Comparison of ENCODE assay signal across 10 mouse cellular contexts in the genomic region with DNA sequence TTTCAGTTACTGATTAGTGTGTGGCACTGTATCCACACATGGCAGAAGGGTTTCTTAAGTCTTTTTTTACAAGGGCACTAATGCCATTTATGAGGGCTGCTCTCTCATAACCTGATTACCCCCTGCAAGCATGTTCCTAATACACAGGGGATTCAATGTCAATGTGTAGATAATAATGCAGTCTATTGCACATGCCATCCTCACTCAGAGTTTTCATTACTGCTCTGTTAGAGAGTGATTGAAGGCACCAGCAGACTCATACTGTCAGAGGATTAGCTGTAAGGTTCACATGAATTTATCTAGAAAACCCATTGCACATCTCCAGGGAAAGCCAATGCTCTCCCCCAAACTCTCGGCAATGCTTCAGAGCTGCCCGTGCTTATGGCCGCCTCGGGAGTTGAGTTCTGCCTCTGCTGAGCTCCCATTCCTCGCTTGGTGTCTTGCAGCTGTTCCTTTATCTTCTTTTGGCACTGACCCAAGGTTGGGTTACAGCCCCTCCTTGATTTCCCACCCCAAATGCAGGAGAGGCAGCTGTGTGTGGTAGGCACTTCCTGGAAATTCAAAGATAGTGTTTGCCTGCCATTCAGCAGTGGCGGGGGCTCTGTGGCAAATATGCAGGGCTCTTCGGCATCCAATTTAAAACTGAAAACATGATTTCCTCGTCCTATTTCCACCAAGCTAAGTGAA. TPM values are rescaled to one million over a fixed set of nuclear protein-coding genes. Genes with fewer than 3 reads are reported as not detected.
A peak's percentile ranks its signal among the peaks of the same experiment; 100 is the strongest.
DNase-seq lines count a peak whose midpoint lies in the region; ATAC-seq and TF ChIP-seq lines count a peak whose summit lies in the region.
"Had no signal": no experiment of that assay in that cellular context is flagged by ENCODE, and none has a peak within 500 bp of the region (broad histone marks: within the 10 kb centered on the region; RNA-seq: fewer than 3 reads in every experiment).

No protein-coding gene starts in this region.

- no peak overlapping the region for H3K9ac ChIP-seq in kidney, embryonic 15.5 days
- no peak overlapping the region for H3K9ac ChIP-seq in MEL (ENCODE audit: control insufficient read depth, low read depth, low read length, poor library complexity, severe bottlenecking)
- H3K9ac ChIP-seq in heart, embryonic 14.5 days (ENCODE audit: low read length): no peak overlapping the region
- no peak overlapping the region for H3K9ac ChIP-seq in liver, postnatal 0 days (replicated peaks)
- no peak overlapping the region for H3K9ac ChIP-seq in kidney, embryonic 14.5 days (ENCODE audit: low read depth, low read length)
- H3K9ac ChIP-seq: limb, embryonic 12.5 days had no signal

- no peak for TF ChIP-seq POLR2A in MEL (IDR thresholded peaks at IDR 0.05; ENCODE audit: control insufficient read depth in 1 of 2, insufficient read depth in 1 of 2, low read depth in 1 of 2, low read length in 2 of 2, poor library complexity in 1 of 2)

- DNase-seq in kidney, adult 11 months: no peak
- peak; percentile 86 for DNase-seq in MEL (ENCODE audit: low read depth, low spot score)
- DNase-seq in liver, postnatal 0 days: no peak
- DNase-seq in left cerebral cortex, postnatal 36 days (ENCODE audit: low spot score in 2 of 2): no peak
- DNase-seq in left cerebral cortex, postnatal 14 days (ENCODE audit: low spot score in 2 of 2): no peak
- DNase-seq: spleen, adult 18-20 months had no signal

- no peaks in the 10 kb centered on the region for H3K4me1 ChIP-seq in kidney, embryonic 15.5 days
- H3K4me1 ChIP-seq in MEL (ENCODE audit: control insufficient read depth in 1 of 2, insufficient read depth in 2 of 2, low read length in 2 of 2): peaks cover 7 to 18% of the 10 kb centered on the region in 2 experiments
- peaks cover 4 to 11% of the 10 kb centered on the region in 2 experiments for H3K4me1 ChIP-seq in heart, embryonic 14.5 days (ENCODE audit: control insufficient read depth in 2 of 2, insufficient read depth in 2 of 2, low read length in 2 of 2)
- H3K4me1 ChIP-seq in liver, postnatal 0 days (ENCODE audit: insufficient read depth): no peaks in the 10 kb centered on the region
- no peaks in the 10 kb centered on the region for H3K4me1 ChIP-seq in kidney, embryonic 14.5 days (ENCODE audit: control insufficient read depth, insufficient read depth, low read length)
- H3K4me1 ChIP-seq: limb, embryonic 12.5 days had no signal

- peak overlapping the region; percentile 20; the same call in 1 of the 2 replicates for H3K4me2 ChIP-seq in kidney, embryonic 15.5 days
- peak overlapping the region; percentile 46 for H3K4me2 ChIP-seq in heart, embryonic 14.5 days (ENCODE audit: low read length)
- H3K4me2 ChIP-seq in liver, postnatal 0 days (ENCODE audit: low read depth, low read length): 0 out of 2 replicates have a peak overlapping the region, but pooled peaks have one; percentile 27
- no peak overlapping the region; the same call in 1 of the 2 replicates for H3K4me2 ChIP-seq in kidney, embryonic 14.5 days (replicated peaks; ENCODE audit: low read depth, low read length)
- H3K4me2 ChIP-seq: limb, embryonic 12.5 days had no signal

- no peak overlapping the region for H3K27ac ChIP-seq in kidney, embryonic 15.5 days
- H3K27ac ChIP-seq in MEL (ENCODE audit: control insufficient read depth, low read depth, low read length): no peak overlapping the region
- H3K27ac ChIP-seq in heart, embryonic 14.5 days (replicated peaks in 1 of 2; ENCODE audit: control insufficient read depth in 1 of 2, insufficient read depth in 1 of 2, low read depth in 2 of 2, low read length in 2 of 2): 0 out of 4 replicates have a peak overlapping the region, but pooled peaks of 1 of the 2 experiments have one; percentile 19
- H3K27ac ChIP-seq in liver, postnatal 0 days (ENCODE audit: low read depth): no peak overlapping the region
- no peak overlapping the region for H3K27ac ChIP-seq in kidney, embryonic 14.5 days (ENCODE audit: low read depth, low read length)
- H3K27ac ChIP-seq: limb, embryonic 12.5 days had no signal

- no peak for TF ChIP-seq CTCF in MEL (IDR thresholded peaks at IDR 0.05 in 2 of 3, conservative IDR thresholded peaks at IDR 0.05 in 1 of 3; ENCODE audit: control insufficient read depth in 1 of 3, insufficient read depth in 1 of 3, low read depth in 2 of 3, low read length in 3 of 3, poor library complexity in 1 of 3, severe bottlenecking in 1 of 3)
- TF ChIP-seq CTCF in liver, postnatal 0 days (IDR thresholded peaks at IDR 0.05; ENCODE audit: low read depth): no peak

- 54% methylated on average over 8 of the region's 8 CpGs for WGBS in kidney, embryonic 15.5 days
- WGBS in heart, embryonic 14.5 days: 47% methylated on average over 8 of the region's 8 CpGs
- 37% methylated on average over 8 of the region's 8 CpGs for WGBS in liver, postnatal 0 days (ENCODE audit: insufficient replicate concordance)
- WGBS in kidney, embryonic 14.5 days: 45% methylated on average over 8 of the region's 8 CpGs

- no peaks in the 10 kb centered on the region for H3K79me2 ChIP-seq in MEL (ENCODE audit: control insufficient read depth, insufficient read depth, low read length, poor library complexity)

- no peaks in the 10 kb centered on the region for H3K27me3 ChIP-seq in kidney, embryonic 15.5 days
- H3K27me3 ChIP-seq in MEL (ENCODE audit: control insufficient read depth in 1 of 2, insufficient read depth in 2 of 2, low read length in 2 of 2): no peaks in the 10 kb centered on the region
- H3K27me3 ChIP-seq in heart, embryonic 14.5 days (ENCODE audit: control insufficient read depth, insufficient read depth, low read length): no peaks in the 10 kb centered on the region
- peaks cover 4% of the 10 kb centered on the region; the same call in 1 of the 2 replicates for H3K27me3 ChIP-seq in liver, postnatal 0 days (ENCODE audit: insufficient read depth, low read length)
- no peaks in the 10 kb centered on the region for H3K27me3 ChIP-seq in kidney, embryonic 14.5 days (ENCODE audit: control insufficient read depth, insufficient read depth, low read length)
- H3K27me3 ChIP-seq: limb, embryonic 12.5 days had no signal

- no peak for TF ChIP-seq RAD21 in MEL (IDR thresholded peaks at IDR 0.05; ENCODE audit: low read depth, low read length)

- ATAC-seq in kidney, embryonic 15.5 days (replicated peaks; ENCODE audit: low FRiP score): no peak
- no peak for ATAC-seq in heart, embryonic 14.5 days (ENCODE audit: insufficient number of reproducible peaks, insufficient read depth, low FRiP score, low read depth)
- ATAC-seq in liver, postnatal 0 days: no peak
- no peak; the same call in 1 of the 2 replicates for ATAC-seq in kidney, embryonic 14.5 days (ENCODE audit: low FRiP score, low TSS enrichment)

- no peaks in the 10 kb centered on the region for H3K36me3 ChIP-seq in kidney, embryonic 15.5 days
- H3K36me3 ChIP-seq in MEL (ENCODE audit: control insufficient read depth in 1 of 2, insufficient read depth in 2 of 2, low read length in 2 of 2): peaks cover 0 to 15% of the 10 kb centered on the region in 2 experiments; a peak in 2 of 4 replicates
- no peaks in the 10 kb centered on the region for H3K36me3 ChIP-seq in heart, embryonic 14.5 days (ENCODE audit: control insufficient read depth, insufficient read depth, low read length)
- H3K36me3 ChIP-seq in liver, postnatal 0 days (replicated peaks; ENCODE audit: insufficient read depth, low read length): no peaks in the 10 kb centered on the region
- no peaks in the 10 kb centered on the region for H3K36me3 ChIP-seq in kidney, embryonic 14.5 days (ENCODE audit: control insufficient read depth, insufficient read depth, low read length)
- H3K36me3 ChIP-seq: limb, embryonic 12.5 days had no signal

- no peaks in the 10 kb centered on the region for H3K9me3 ChIP-seq in kidney, embryonic 15.5 days (replicated peaks)
- no peaks in the 10 kb centered on the region for H3K9me3 ChIP-seq in MEL (replicated peaks; ENCODE audit: insufficient read depth, low read length)
- H3K9me3 ChIP-seq in heart, embryonic 14.5 days (ENCODE audit: control insufficient read depth, low read length): no peaks in the 10 kb centered on the region
- H3K9me3 ChIP-seq in liver, postnatal 0 days (ENCODE audit: low read length): no peaks in the 10 kb centered on the region
- H3K9me3 ChIP-seq in kidney, embryonic 14.5 days (ENCODE audit: control insufficient read depth, low read length): no peaks in the 10 kb centered on the region
- H3K9me3 ChIP-seq: limb, embryonic 12.5 days had no signal

- no peak overlapping the region for H3K4me3 ChIP-seq in kidney, embryonic 15.5 days (replicated peaks)
- H3K4me3 ChIP-seq in MEL (ENCODE audit: control insufficient read depth in 1 of 2, insufficient read depth in 1 of 2, low read depth in 2 of 2, low read length in 2 of 2): peak overlapping the region; percentile 29 to 50
- 0 out of 4 replicates have a peak overlapping the region, but pooled peaks of 1 of the 2 experiments have one; percentile 1 for H3K4me3 ChIP-seq in heart, embryonic 14.5 days (ENCODE audit: control insufficient read depth in 1 of 2, insufficient read depth in 1 of 2, low read depth in 1 of 2, low read length in 2 of 2)
- H3K4me3 ChIP-seq in liver, postnatal 0 days (ENCODE audit: low read depth, low read length): no peak overlapping the region
- H3K4me3 ChIP-seq in kidney, embryonic 14.5 days (ENCODE audit: low read length): no peak overlapping the region
- H3K4me3 ChIP-seq: limb, embryonic 12.5 days had no signal

- intact Hi-C loops in left cerebral cortex, postnatal 36 days (cut with DNase I): no loop called here
- intact Hi-C loops in left cerebral cortex, postnatal 14 days (cut with DNase I): no loop called here

- peak; percentile 47 to 62; a peak in 3 of 4 replicates for TF ChIP-seq EP300 in MEL (IDR thresholded peaks at IDR 0.05; ENCODE audit: low read depth in 1 of 2, low read length in 2 of 2)
- no peak for TF ChIP-seq EP300 in liver, postnatal 0 days (IDR thresholded peaks at IDR 0.05; ENCODE audit: low read depth)

RNA-seq across cellular contexts. Expression of gene Rasal2, which starts 13.5 kb away (rescaled TPM):
- 8.0 and 8.1 TPM in 2 replicates for polyA plus RNA-seq in kidney, embryonic 15.5 days (2015; fragmentation: Nextera tagmentation; extraction: Ambion mirVana)
- total RNA-seq in MEL (2012; rRNA removed): 1.5 and 1.9 TPM in 2 replicates
- 1 to 10 TPM in 1 of 2 experiments, not detected in 1; 3.2 TPM for polyA plus RNA-seq in MEL (2012; ENCODE audit: insufficient read depth in 1 of 2, insufficient read length in 2 of 2, low read depth in 1 of 2, low replicate concordance in 2 of 2, missing spikeins in 1 of 2)
- 24.8 and 26.6 TPM in 2 replicates for polyA plus RNA-seq in heart, embryonic 14.5 days (2014; fragmentation: Nextera tagmentation; extraction: Ambion mirVana)
- polyA plus RNA-seq in liver, postnatal 0 days (2015; fragmentation: Nextera tagmentation; extraction: Ambion mirVana): 10.7 and 12.5 TPM in 2 replicates
- 10 to 100 TPM; 80.9 to 99.1 TPM for total RNA-seq in left cerebral cortex, postnatal 36 days (2021)
- total RNA-seq in left cerebral cortex, postnatal 14 days (2021): 10 to 100 TPM; 62.9 to 77.3 TPM
- polyA plus RNA-seq in kidney, embryonic 14.5 days (2014; fragmentation: Nextera tagmentation; extraction: Ambion mirVana): 9.3 and 11.3 TPM in 2 replicates

RNA-seq across cellular contexts. Expression of gene Cryzl2, which starts 32.5 kb away (rescaled TPM):
- 17.4 and 19.8 TPM in 2 replicates for polyA plus RNA-seq in kidney, embryonic 15.5 days (2015; fragmentation: Nextera tagmentation; extraction: Ambion mirVana)
- total RNA-seq in MEL (2012; rRNA removed): 0.12 TPM in 1 of 2 replicates, not detected in the other
- under 1 TPM in 1 of 2 experiments, not detected in 1; 0.04 TPM for polyA plus RNA-seq in MEL (2012; ENCODE audit: insufficient read depth in 1 of 2, insufficient read length in 2 of 2, low read depth in 1 of 2, low replicate concordance in 2 of 2, missing spikeins in 1 of 2)
- polyA plus RNA-seq in heart, embryonic 14.5 days (2014; fragmentation: Nextera tagmentation; extraction: Ambion mirVana): 37.9 and 39.2 TPM in 2 replicates
- 9.5 TPM in 2 replicates for polyA plus RNA-seq in liver, postnatal 0 days (2015; fragmentation: Nextera tagmentation; extraction: Ambion mirVana)
- total RNA-seq in left cerebral cortex, postnatal 36 days (2021): 1 to 10 TPM; 4.8 TPM
- 1 to 10 TPM; 3.0 to 4.8 TPM for total RNA-seq in left cerebral cortex, postnatal 14 days (2021)
- 13.3 and 17.7 TPM in 2 replicates for polyA plus RNA-seq in kidney, embryonic 14.5 days (2014; fragmentation: Nextera tagmentation; extraction: Ambion mirVana)

Comparison
In these comparisons a context has a peak if more than half of its experiments do, and no peak if none do; other contexts are left out.
1. H3K4me3 ChIP-seq: peak in MEL (2 of 2); none in kidney, embryonic 15.5 days (single experiment), liver, postnatal 0 days (single experiment) and kidney, embryonic 14.5 days (single experiment).
2. RNA of gene Cryzl2, which starts 32.5 kb away (polyA plus RNA-seq): 37.9 to 39.2 TPM in heart, embryonic 14.5 days, 17.4 to 19.8 TPM in kidney, embryonic 15.5 days, 13.3 to 17.7 TPM in kidney, embryonic 14.5 days and 9.5 TPM in liver, postnatal 0 days; 0.04 TPM in MEL; every median in the first group is over 10 times any median in the second.